Mouse (Mus musculus): ENCODE results near the gene Crp. TPM values are rescaled to one million over a fixed set of nuclear protein-coding genes. Genes with fewer than 3 reads are reported as not detected.

Gene Crp
- polyA plus RNA-seq, 1 experiment = not detected

GRCm38 (mm10) chr1:172697422-172697821 is 433 bp upstream of the Crp start:
- Histone ChIP-seq H3K36me3 (ENCODE audit: control insufficient read depth, insufficient read depth, low read length) (no peaks in the 10 kb centered on the region), H3K27ac (ENCODE audit: insufficient read depth, low read depth, low read length) (no peak overlapping the region), H3K4me3 (ENCODE audit: low read depth, low read length) (no peak overlapping the region), H3K4me1 (ENCODE audit: control insufficient read depth, insufficient read depth, insufficient read length, low read length) (no peaks in the 10 kb centered on the region), H3K27me3 (ENCODE audit: control insufficient read depth, insufficient read depth, low read length) (no peaks in the 10 kb centered on the region)
- TF ChIP-seq CTCF (IDR thresholded peaks at IDR 0.05; ENCODE audit: extremely low read depth, insufficient read length, insufficient replicate concordance, low read depth, low read length) (no peak), POLR2A (IDR thresholded peaks at IDR 0.05; ENCODE audit: low read depth, low read length) (no peak)

- Histone ChIP-seq H3K27me3 (ENCODE audit: control insufficient read depth, insufficient read depth, low read length) (no peaks in the 10 kb centered on the region), H3K27ac (ENCODE audit: insufficient read depth, low read depth, low read length) (no peak overlapping the region), H3K36me3 (ENCODE audit: control insufficient read depth, insufficient read depth, low read length) (no peaks in the 10 kb centered on the region), H3K4me1 (ENCODE audit: control insufficient read depth, insufficient read depth, insufficient read length, low read length) (no peaks in the 10 kb centered on the region), H3K4me3 (ENCODE audit: low read depth, low read length) (no peak overlapping the region)
- no peak for TF ChIP-seq POLR2A (IDR thresholded peaks at IDR 0.05; ENCODE audit: low read depth, low read length)
- TF ChIP-seq CTCF (IDR thresholded peaks at IDR 0.05; ENCODE audit: extremely low read depth, insufficient read length, insufficient replicate concordance, low read depth, low read length) = no peak
- 91% methylated on average over 3 of the region's 3 CpGs for WGBS
Measured at GRCm38 (mm10) chr1:172700814-172701213, 3.0 kb downstream of the Crp start.

GRCm38 (mm10) chr1:172701381-172701780 is 3.5 kb downstream of the Crp start:
- no peak for TF ChIP-seq CTCF (IDR thresholded peaks at IDR 0.05; ENCODE audit: extremely low read depth, insufficient read length, insufficient replicate concordance, low read depth, low read length)
- no peak for TF ChIP-seq POLR2A (IDR thresholded peaks at IDR 0.05; ENCODE audit: low read depth, low read length)
- Histone ChIP-seq H3K27ac (ENCODE audit: insufficient read depth, low read depth, low read length) (no peak overlapping the region), H3K27me3 (ENCODE audit: control insufficient read depth, insufficient read depth, low read length) (no peaks in the 10 kb centered on the region), H3K36me3 (ENCODE audit: control insufficient read depth, insufficient read depth, low read length) (no peaks in the 10 kb centered on the region), H3K4me1 (ENCODE audit: control insufficient read depth, insufficient read depth, insufficient read length, low read length) (no peaks in the 10 kb centered on the region), H3K4me3 (ENCODE audit: low read depth, low read length) (no peak overlapping the region)
- 93% methylated on average over 2 of the region's 2 CpGs for WGBS

GRCm38 (mm10) chr1:172701901-172702300 is 4.0 kb downstream of the Crp start:
- no peak for TF ChIP-seq CTCF (IDR thresholded peaks at IDR 0.05; ENCODE audit: extremely low read depth, insufficient read length, insufficient replicate concordance, low read depth, low read length)
- no peak for TF ChIP-seq POLR2A (IDR thresholded peaks at IDR 0.05; ENCODE audit: low read depth, low read length)
- Histone ChIP-seq H3K36me3 (ENCODE audit: control insufficient read depth, insufficient read depth, low read length) (no peaks in the 10 kb centered on the region), H3K27ac (ENCODE audit: insufficient read depth, low read depth, low read length) (no peak overlapping the region), H3K4me3 (ENCODE audit: low read depth, low read length) (no peak overlapping the region), H3K27me3 (ENCODE audit: control insufficient read depth, insufficient read depth, low read length) (no peaks in the 10 kb centered on the region), H3K4me1 (ENCODE audit: control insufficient read depth, insufficient read depth, insufficient read length, low read length) (no peaks in the 10 kb centered on the region)
- 93% methylated on average over 3 of the region's 3 CpGs for WGBS

- Histone ChIP-seq H3K4me3 (ENCODE audit: low read depth, low read length) (no peak overlapping the region), H3K36me3 (ENCODE audit: control insufficient read depth, insufficient read depth, low read length) (no peaks in the 10 kb centered on the region), H3K4me1 (ENCODE audit: control insufficient read depth, insufficient read depth, insufficient read length, low read length) (peaks cover 2% of the 10 kb centered on the region; the same call in 1 of the 2 replicates), H3K27me3 (ENCODE audit: control insufficient read depth, insufficient read depth, low read length) (no peaks in the 10 kb centered on the region), H3K27ac (ENCODE audit: insufficient read depth, low read depth, low read length) (no peak overlapping the region)
- no peak for TF ChIP-seq POLR2A (IDR thresholded peaks at IDR 0.05; ENCODE audit: low read depth, low read length)
- no peak for TF ChIP-seq CTCF (IDR thresholded peaks at IDR 0.05; ENCODE audit: extremely low read depth, insufficient read length, insufficient replicate concordance, low read depth, low read length)
- WGBS = 19% methylated on average over 4 of the region's 4 CpGs
Measured at GRCm38 (mm10) chr1:172704769-172705168, 6.9 kb downstream of the Crp start.

GRCm38 (mm10) chr1:172706243-172706642 is 8.4 kb downstream of the Crp start:
- Histone ChIP-seq H3K27ac (ENCODE audit: insufficient read depth, low read depth, low read length) (no peak overlapping the region), H3K4me3 (ENCODE audit: low read depth, low read length) (no peak overlapping the region), H3K27me3 (ENCODE audit: control insufficient read depth, insufficient read depth, low read length) (no peaks in the 10 kb centered on the region), H3K36me3 (ENCODE audit: control insufficient read depth, insufficient read depth, low read length) (no peaks in the 10 kb centered on the region), H3K4me1 (ENCODE audit: control insufficient read depth, insufficient read depth, insufficient read length, low read length) (peaks cover 2% of the 10 kb centered on the region; the same call in 1 of the 2 replicates)
- no peak for TF ChIP-seq POLR2A (IDR thresholded peaks at IDR 0.05; ENCODE audit: low read depth, low read length)
- WGBS = 53% methylated on average over 4 of the region's 4 CpGs

GRCm38 (mm10) chr1:172709788-172710350 is 12.0 kb downstream of the Crp start:
- TF ChIP-seq CTCF (IDR thresholded peaks at IDR 0.05; ENCODE audit: extremely low read depth, insufficient read length, insufficient replicate concordance, low read depth, low read length) (no peak), POLR2A (IDR thresholded peaks at IDR 0.05; ENCODE audit: low read depth, low read length) (no peak)
- no peaks in the 10 kb centered on the region for H3K27me3 ChIP-seq (ENCODE audit: control insufficient read depth, insufficient read depth, low read length)
- H3K4me1 ChIP-seq (ENCODE audit: control insufficient read depth, insufficient read depth, insufficient read length, low read length) = peaks cover 2% of the 10 kb centered on the region; the same call in 1 of the 2 replicates
- no peak overlapping the region for H3K4me3 ChIP-seq (ENCODE audit: low read depth, low read length)
- H3K36me3 ChIP-seq (ENCODE audit: control insufficient read depth, insufficient read depth, low read length) = no peaks in the 10 kb centered on the region
- 41% methylated on average over 3 of the region's 3 CpGs for WGBS
- H3K27ac ChIP-seq (ENCODE audit: insufficient read depth, low read depth, low read length) = no peak overlapping the region
